Mouse (Mus musculus): Measurements from ENCODE around the gene Borcs6. TPM values are rescaled to one million over a fixed set of nuclear protein-coding genes. Genes with fewer than 3 reads are reported as not detected.
A peak's percentile ranks its signal among the peaks of the same experiment; 100 is the strongest.

Borcs6 gene
- polyA plus RNA-seq, 1 experiment from 2014 or later, result 7.2 TPM

GRCm38 (mm10) chr11:69064259-69065133 lies 5.0 kb downstream of the Borcs6 start:
- H3K9ac ChIP-seq (ENCODE audit: low read length), result peak overlapping the region; percentile 78
- ATAC-seq (ENCODE audit: insufficient read depth, low FRiP score), result no peak
- no peaks in the 10 kb centered on the region for H3K36me3 ChIP-seq (ENCODE audit: control insufficient read depth, insufficient read depth, low read length)
- peak overlapping the region; percentile 81 for H3K27ac ChIP-seq (ENCODE audit: low read length)
- no peaks in the 10 kb centered on the region for H3K27me3 ChIP-seq (ENCODE audit: control insufficient read depth, insufficient read depth, low read length)
- peak overlapping the region; percentile 87 for H3K4me3 ChIP-seq (replicated peaks; ENCODE audit: low read length)
- H3K9me3 ChIP-seq (replicated peaks; ENCODE audit: control insufficient read depth, low read length), result no peaks in the 10 kb centered on the region
- 58% methylated on average over 9 of the region's 9 CpGs for WGBS
- H3K4me1 ChIP-seq (ENCODE audit: control insufficient read depth, insufficient read depth, low read length), result peaks cover 32% of the 10 kb centered on the region
- H3K4me2 ChIP-seq (ENCODE audit: low read depth, low read length), result peak overlapping the region; percentile 97

- no peak for ATAC-seq (ENCODE audit: insufficient read depth, low FRiP score)
- Histone ChIP-seq H3K4me3 (replicated peaks; ENCODE audit: low read length) (no peak overlapping the region), H3K36me3 (ENCODE audit: control insufficient read depth, insufficient read depth, low read length) (no peaks in the 10 kb centered on the region), H3K4me2 (ENCODE audit: low read depth, low read length) (no peak overlapping the region; the same call in 1 of the 2 replicates), H3K27me3 (ENCODE audit: control insufficient read depth, insufficient read depth, low read length) (no peaks in the 10 kb centered on the region), H3K27ac (ENCODE audit: low read length) (no peak overlapping the region), H3K4me1 (ENCODE audit: control insufficient read depth, insufficient read depth, low read length) (peaks cover 36% of the 10 kb centered on the region), H3K9ac (ENCODE audit: low read length) (no peak overlapping the region), H3K9me3 (replicated peaks; ENCODE audit: control insufficient read depth, low read length) (no peaks in the 10 kb centered on the region)
- WGBS, result 54% methylated on average over 3 of the region's 3 CpGs
Observed at GRCm38 (mm10) chr11:69065394-69065925, 5.9 kb downstream of the Borcs6 start.

GRCm38 (mm10) chr11:69066163-69066861 lies 6.8 kb downstream of the Borcs6 start:
- 2% methylated on average over 29 of the region's 29 CpGs for WGBS
- no peaks in the 10 kb centered on the region for H3K27me3 ChIP-seq (ENCODE audit: control insufficient read depth, insufficient read depth, low read length)
- H3K4me1 ChIP-seq (ENCODE audit: control insufficient read depth, insufficient read depth, low read length), result peaks cover 33% of the 10 kb centered on the region
- no peak for ATAC-seq (ENCODE audit: insufficient read depth, low FRiP score)
- H3K4me3 ChIP-seq (replicated peaks; ENCODE audit: low read length), result peak overlapping the region; percentile 44
- H3K36me3 ChIP-seq (ENCODE audit: control insufficient read depth, insufficient read depth, low read length), result no peaks in the 10 kb centered on the region
- H3K4me2 ChIP-seq (ENCODE audit: low read depth, low read length), result peak overlapping the region; percentile 70
- H3K9ac ChIP-seq (ENCODE audit: low read length), result peak overlapping the region; percentile 62
- H3K9me3 ChIP-seq (replicated peaks; ENCODE audit: control insufficient read depth, low read length), result no peaks in the 10 kb centered on the region
- no peak overlapping the region for H3K27ac ChIP-seq (ENCODE audit: low read length)

GRCm38 (mm10) chr11:69066956-69067355 lies 7.4 kb downstream of the Borcs6 start:
- Histone ChIP-seq H3K4me3 (replicated peaks; ENCODE audit: low read length) (peak overlapping the region; percentile 44), H3K9ac (ENCODE audit: low read length) (peak overlapping the region; percentile 62; the same call in 1 of the 2 replicates), H3K4me1 (ENCODE audit: control insufficient read depth, insufficient read depth, low read length) (peaks cover 32% of the 10 kb centered on the region), H3K9me3 (replicated peaks; ENCODE audit: control insufficient read depth, low read length) (no peaks in the 10 kb centered on the region), H3K4me2 (ENCODE audit: low read depth, low read length) (peak overlapping the region; percentile 70), H3K27ac (ENCODE audit: low read length) (peak overlapping the region; percentile 71), H3K36me3 (ENCODE audit: control insufficient read depth, insufficient read depth, low read length) (no peaks in the 10 kb centered on the region), H3K27me3 (ENCODE audit: control insufficient read depth, insufficient read depth, low read length) (no peaks in the 10 kb centered on the region)
- no peak for ATAC-seq (ENCODE audit: insufficient read depth, low FRiP score)
- 8% methylated on average over 8 of the region's 8 CpGs for WGBS

GRCm38 (mm10) chr11:69067601-69068000 lies 8.1 kb downstream of the Borcs6 start:
- Histone ChIP-seq H3K27ac (ENCODE audit: low read length) (peak overlapping the region; percentile 71), H3K9me3 (replicated peaks; ENCODE audit: control insufficient read depth, low read length) (no peaks in the 10 kb centered on the region), H3K9ac (ENCODE audit: low read length) (peak overlapping the region; percentile 50; the same call in 1 of the 2 replicates), H3K4me1 (ENCODE audit: control insufficient read depth, insufficient read depth, low read length) (peaks cover 38% of the 10 kb centered on the region), H3K27me3 (ENCODE audit: control insufficient read depth, insufficient read depth, low read length) (no peaks in the 10 kb centered on the region), H3K36me3 (ENCODE audit: control insufficient read depth, insufficient read depth, low read length) (no peaks in the 10 kb centered on the region), H3K4me3 (replicated peaks; ENCODE audit: low read length) (no peak overlapping the region), H3K4me2 (ENCODE audit: low read depth, low read length) (peak overlapping the region; percentile 22; the same call in 1 of the 2 replicates)
- ATAC-seq (ENCODE audit: insufficient read depth, low FRiP score), result no peak
- WGBS, result 39% methylated on average over 6 of the region's 6 CpGs

DNA sequence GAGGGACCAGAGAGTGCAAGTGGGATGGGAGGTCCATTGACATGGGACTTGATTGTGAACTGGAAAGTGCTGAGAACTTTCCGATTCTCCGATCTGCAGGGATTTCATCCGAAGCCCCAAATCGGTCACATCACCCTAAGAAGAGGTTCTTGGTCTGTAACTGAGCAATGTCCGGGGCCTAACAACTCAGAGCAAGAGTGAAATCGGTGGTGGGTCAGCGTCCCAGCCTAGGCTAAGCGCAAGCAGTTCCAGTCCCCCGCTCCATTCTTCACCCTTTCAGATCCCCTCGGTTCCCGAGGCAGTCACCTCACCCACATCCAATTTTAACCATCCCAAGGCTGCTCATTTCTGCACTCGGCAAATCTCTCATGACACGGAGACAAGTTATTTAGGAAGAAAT lies 10.6 kb downstream of the Borcs6 start:
- no peak for ATAC-seq (ENCODE audit: insufficient read depth, low FRiP score)
- Histone ChIP-seq H3K9ac (ENCODE audit: low read length) (peak overlapping the region; percentile 89), H3K4me1 (ENCODE audit: control insufficient read depth, insufficient read depth, low read length) (peaks cover 47% of the 10 kb centered on the region), H3K9me3 (replicated peaks; ENCODE audit: control insufficient read depth, low read length) (no peaks in the 10 kb centered on the region), H3K36me3 (ENCODE audit: control insufficient read depth, insufficient read depth, low read length) (no peaks in the 10 kb centered on the region), H3K27ac (ENCODE audit: low read length) (peak overlapping the region; percentile 97), H3K4me2 (ENCODE audit: low read depth, low read length) (peak overlapping the region; percentile 92), H3K4me3 (replicated peaks; ENCODE audit: low read length) (peak overlapping the region; percentile 74), H3K27me3 (ENCODE audit: control insufficient read depth, insufficient read depth, low read length) (no peaks in the 10 kb centered on the region)
- WGBS, result 2% methylated on average over 13 of the region's 13 CpGs

DNA sequence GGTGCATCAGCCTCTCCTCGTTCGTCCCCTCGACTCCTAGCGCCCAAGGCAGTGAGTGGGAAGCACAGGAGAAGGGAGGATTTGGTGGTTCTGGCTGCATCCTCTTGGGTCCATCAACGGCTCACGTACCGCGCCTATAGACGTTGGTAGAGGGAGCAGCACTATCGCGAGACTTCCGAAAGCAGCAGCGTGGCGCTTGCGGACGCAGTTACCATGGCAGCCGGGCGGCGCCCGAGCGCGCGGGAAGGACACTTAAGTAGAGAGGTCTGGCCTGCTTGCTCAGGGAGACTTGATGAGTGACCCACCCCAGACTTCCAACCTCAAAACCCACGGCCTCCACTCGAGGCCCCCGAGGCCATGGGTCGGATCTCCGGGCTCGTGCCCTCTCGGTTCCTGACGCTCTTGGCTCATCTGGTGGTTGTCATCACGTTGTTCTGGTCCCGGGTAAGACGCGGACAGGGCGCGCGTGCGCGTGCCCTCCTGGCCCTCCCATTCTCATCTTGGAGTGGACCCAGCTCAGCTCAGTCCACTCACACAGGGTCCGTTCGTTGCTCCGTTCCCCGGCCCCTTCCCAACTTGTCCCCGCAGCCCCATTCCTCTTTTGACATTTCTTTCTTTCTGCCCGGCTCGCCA lies 11.2 kb downstream of the Borcs6 start, which contains the start of gene Tmem107:
Gene Tmem107 (plus strand): TSS at position 217 of the 633 bp plus-strand sequence.
- WGBS, result under 1% methylated on average over 47 of the region's 47 CpGs
- Histone ChIP-seq H3K27me3 (ENCODE audit: control insufficient read depth, insufficient read depth, low read length) (no peaks in the 10 kb centered on the region), H3K27ac (ENCODE audit: low read length) (peak within 1 kb of the TSS; percentile 97), H3K4me2 (ENCODE audit: low read depth, low read length) (peak within 1 kb of the TSS; percentile 92), H3K4me3 (replicated peaks; ENCODE audit: low read length) (peak within 1 kb of the TSS; percentile 74), H3K36me3 (ENCODE audit: control insufficient read depth, insufficient read depth, low read length) (no peaks in the 10 kb centered on the region), H3K4me1 (ENCODE audit: control insufficient read depth, insufficient read depth, low read length) (peaks cover 46% of the 10 kb centered on the region), H3K9ac (ENCODE audit: low read length) (peak within 1 kb of the TSS; percentile 89), H3K9me3 (replicated peaks; ENCODE audit: control insufficient read depth, low read length) (no peaks in the 10 kb centered on the region)
- ATAC-seq (ENCODE audit: insufficient read depth, low FRiP score), result peak; percentile 90

GRCm38 (mm10) chr11:69071262-69071661 lies 11.7 kb downstream of the Borcs6 start:
- WGBS, result 29% methylated on average over 9 of the region's 9 CpGs
- Histone ChIP-seq H3K9ac (ENCODE audit: low read length) (peak overlapping the region; percentile 89), H3K27ac (ENCODE audit: low read length) (peak overlapping the region; percentile 97), H3K4me2 (ENCODE audit: low read depth, low read length) (peak overlapping the region; percentile 92), H3K36me3 (ENCODE audit: control insufficient read depth, insufficient read depth, low read length) (no peaks in the 10 kb centered on the region), H3K4me1 (ENCODE audit: control insufficient read depth, insufficient read depth, low read length) (peaks cover 41% of the 10 kb centered on the region), H3K4me3 (replicated peaks; ENCODE audit: low read length) (peak overlapping the region; percentile 74), H3K27me3 (ENCODE audit: control insufficient read depth, insufficient read depth, low read length) (no peaks in the 10 kb centered on the region), H3K9me3 (replicated peaks; ENCODE audit: control insufficient read depth, low read length) (no peaks in the 10 kb centered on the region)
- no peak for ATAC-seq (ENCODE audit: insufficient read depth, low FRiP score)

Data from stomach, embryonic 16.5 days (tissue).